Mouse (Mus musculus): ENCODE measurements around the gene Ankrd17. TPM values are rescaled to one million over a fixed set of nuclear protein-coding genes. Genes with fewer than 3 reads are reported as not detected.
"Not testable (repeated sequence)": the region's sequence is repeated elsewhere in the genome, so short reads cannot be mapped to it uniquely, and the experiment has no call there.

Gene Ankrd17
- polyA plus RNA-seq, 1 experiment from 2014 or later, result 28.4 TPM

GRCm38 (mm10) chr5:90279418-90279817 lies 87.0 kb downstream of the Ankrd17 start:
- H3K4me1 ChIP-seq (ENCODE audit: control insufficient read depth, insufficient read depth, low read length), result no peaks in the 10 kb centered on the region
- 96% methylated on average over 3 of the region's 3 CpGs for WGBS
- no peak for ATAC-seq
- H3K4me3 ChIP-seq (ENCODE audit: low read depth, low read length), result no peak overlapping the region
- H3K27me3 ChIP-seq (ENCODE audit: control insufficient read depth, insufficient read depth, low read depth, low read length), result no peaks in the 10 kb centered on the region
- no peaks in the 10 kb centered on the region for H3K9me3 ChIP-seq (replicated peaks; ENCODE audit: control insufficient read depth, low read length, poor library complexity, severe bottlenecking)
- no peak overlapping the region for H3K27ac ChIP-seq (ENCODE audit: low read length)
- H3K36me3 ChIP-seq (ENCODE audit: control insufficient read depth, insufficient read depth, low read length), result peaks cover 23% of the 10 kb centered on the region
- no peak overlapping the region for H3K4me2 ChIP-seq (ENCODE audit: low read length)
- H3K9ac ChIP-seq (ENCODE audit: low read depth, low read length), result no peak overlapping the region

DNA sequence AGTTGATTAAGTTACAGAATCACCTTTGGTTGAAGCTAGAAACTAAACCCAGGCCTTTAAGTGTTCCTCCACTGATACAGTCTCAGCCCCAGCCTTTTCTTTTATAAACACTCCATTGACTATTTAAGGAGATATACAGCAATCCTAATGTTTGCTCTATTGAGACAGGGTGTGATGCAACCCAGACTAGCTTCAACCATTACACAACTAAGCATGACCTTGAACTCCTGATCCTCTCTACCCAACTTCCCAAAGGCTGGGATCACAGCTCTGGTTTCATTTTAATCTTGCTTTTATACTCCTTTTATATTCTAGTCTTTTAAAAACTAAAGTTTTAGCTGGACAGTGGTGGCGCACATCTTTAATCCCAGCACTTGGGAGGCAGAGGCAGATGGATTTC lies 88.9 kb downstream of the Ankrd17 start:
- 96% methylated on average over 1 of the region's 1 CpGs for WGBS
- no peak overlapping the region for H3K9ac ChIP-seq (ENCODE audit: low read depth, low read length)
- H3K36me3 ChIP-seq (ENCODE audit: control insufficient read depth, insufficient read depth, low read length), result peaks cover 12% of the 10 kb centered on the region
- no peaks in the 10 kb centered on the region for H3K4me1 ChIP-seq (ENCODE audit: control insufficient read depth, insufficient read depth, low read length)
- H3K27me3 ChIP-seq (ENCODE audit: control insufficient read depth, insufficient read depth, low read depth, low read length), result no peaks in the 10 kb centered on the region
- no peak for ATAC-seq
- H3K4me3 ChIP-seq (ENCODE audit: low read depth, low read length), result no peak overlapping the region
- no peak overlapping the region for H3K27ac ChIP-seq (ENCODE audit: low read length)
- no peaks in the 10 kb centered on the region for H3K9me3 ChIP-seq (replicated peaks; ENCODE audit: control insufficient read depth, low read length, poor library complexity, severe bottlenecking)
- H3K4me2 ChIP-seq (ENCODE audit: low read length), result no peak overlapping the region

- no peak overlapping the region for H3K4me2 ChIP-seq (ENCODE audit: low read length)
- WGBS, result 93% methylated on average over 1 of the region's 1 CpGs
- no peak for ATAC-seq
Observed at GRCm38 (mm10) chr5:90274806-90275205, 91.6 kb downstream of the Ankrd17 start.

DNA sequence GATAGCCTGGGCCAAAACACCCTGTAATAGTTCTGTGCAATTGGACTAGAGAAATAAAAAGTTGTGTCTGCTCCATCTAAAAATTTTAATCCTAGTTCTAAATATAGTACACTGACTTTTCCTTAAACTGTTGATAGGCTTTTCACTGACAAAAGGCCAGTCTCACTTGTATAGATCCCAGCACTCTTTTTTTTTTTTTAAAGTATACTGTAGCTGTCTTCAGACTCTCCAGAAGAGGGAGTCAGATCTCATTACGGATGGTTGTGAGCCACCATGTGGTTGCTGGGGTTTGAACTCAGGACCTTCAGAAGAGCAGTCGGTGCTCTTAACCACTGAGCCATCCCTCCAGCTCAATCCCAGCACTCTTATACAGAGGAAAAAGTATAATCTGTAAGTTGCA lies 104.1 kb downstream of the Ankrd17 start:
- H3K4me1 ChIP-seq (ENCODE audit: control insufficient read depth, insufficient read depth, low read length); H3K4me3 ChIP-seq (ENCODE audit: low read depth, low read length): not testable (repeated sequence)
- H3K36me3 ChIP-seq (ENCODE audit: control insufficient read depth, insufficient read depth, low read length), result peaks cover 24% of the 10 kb centered on the region

More at GRCm38 (mm10) chr5:90274806-90275205, 91.6 kb downstream of the Ankrd17 start:
- Histone ChIP-seq H3K36me3 (ENCODE audit: control insufficient read depth, insufficient read depth, low read length) (peaks cover 14% of the 10 kb centered on the region), H3K9me3 (replicated peaks; ENCODE audit: control insufficient read depth, low read length, poor library complexity, severe bottlenecking) (no peaks in the 10 kb centered on the region), H3K4me3 (ENCODE audit: low read depth, low read length) (no peak overlapping the region), H3K4me1 (ENCODE audit: control insufficient read depth, insufficient read depth, low read length) (no peaks in the 10 kb centered on the region), H3K27me3 (ENCODE audit: control insufficient read depth, insufficient read depth, low read depth, low read length) (no peaks in the 10 kb centered on the region), H3K27ac (ENCODE audit: low read length) (no peak overlapping the region), H3K9ac (ENCODE audit: low read depth, low read length) (no peak overlapping the region)

GRCm38 (mm10) chr5:90257023-90257422 lies 109.4 kb downstream of the Ankrd17 start:
- Histone ChIP-seq H3K9me3 (replicated peaks; ENCODE audit: control insufficient read depth, low read length, poor library complexity, severe bottlenecking) (no peaks in the 10 kb centered on the region), H3K4me2 (ENCODE audit: low read length) (no peak overlapping the region), H3K27ac (ENCODE audit: low read length) (no peak overlapping the region), H3K36me3 (ENCODE audit: control insufficient read depth, insufficient read depth, low read length) (peaks cover 42% of the 10 kb centered on the region), H3K9ac (ENCODE audit: low read depth, low read length) (no peak overlapping the region), H3K4me1 (ENCODE audit: control insufficient read depth, insufficient read depth, low read length) (no peaks in the 10 kb centered on the region), H3K27me3 (ENCODE audit: control insufficient read depth, insufficient read depth, low read depth, low read length) (no peaks in the 10 kb centered on the region), H3K4me3 (ENCODE audit: low read depth, low read length) (no peak overlapping the region)
- ATAC-seq, result no peak
- 97% methylated on average over 3 of the region's 3 CpGs for WGBS

More for the DNA sequence above, 104.1 kb downstream of the Ankrd17 start:
- not testable (repeated sequence) for H3K9me3 ChIP-seq (replicated peaks; ENCODE audit: control insufficient read depth, low read length, poor library complexity, severe bottlenecking); ATAC-seq; H3K9ac ChIP-seq (ENCODE audit: low read depth, low read length); H3K4me2 ChIP-seq (ENCODE audit: low read length); H3K27me3 ChIP-seq (ENCODE audit: control insufficient read depth, insufficient read depth, low read depth, low read length); H3K27ac ChIP-seq (ENCODE audit: low read length)
- 72% methylated on average over 2 of the region's 2 CpGs for WGBS

- no peak for ATAC-seq
Observed at GRCm38 (mm10) chr5:90247503-90247902, 118.9 kb downstream of the Ankrd17 start.

DNA sequence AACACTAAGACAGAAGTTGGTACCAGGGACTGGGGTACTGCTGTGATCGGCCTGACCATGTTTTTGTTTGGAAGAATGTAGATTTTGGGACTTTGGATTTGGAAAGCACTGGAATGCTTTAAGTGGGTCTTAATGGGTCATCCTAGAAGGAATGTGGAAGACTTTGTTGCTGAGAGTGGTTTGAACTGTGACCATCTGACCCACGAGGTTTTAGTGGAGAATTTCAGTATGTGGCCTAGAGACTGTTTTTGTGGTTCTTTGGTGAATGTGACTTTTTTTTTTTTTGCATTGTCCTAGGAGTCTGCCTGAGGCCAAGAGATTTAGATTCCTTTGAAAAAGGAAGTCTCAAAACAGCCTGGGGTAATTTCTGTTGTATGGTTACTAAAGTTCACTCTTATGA lies 119.4 kb downstream of the Ankrd17 start:
- Histone ChIP-seq H3K4me2 (ENCODE audit: low read length) (no peak overlapping the region), H3K4me1 (ENCODE audit: control insufficient read depth, insufficient read depth, low read length) (no peaks in the 10 kb centered on the region), H3K9me3 (replicated peaks; ENCODE audit: control insufficient read depth, low read length, poor library complexity, severe bottlenecking) (no peaks in the 10 kb centered on the region), H3K36me3 (ENCODE audit: control insufficient read depth, insufficient read depth, low read length) (peaks cover 41% of the 10 kb centered on the region), H3K27me3 (ENCODE audit: control insufficient read depth, insufficient read depth, low read depth, low read length) (no peaks in the 10 kb centered on the region), H3K27ac (ENCODE audit: low read length) (no peak overlapping the region), H3K9ac (ENCODE audit: low read depth, low read length) (no peak overlapping the region), H3K4me3 (ENCODE audit: low read depth, low read length) (no peak overlapping the region)
- 80% methylated on average over 2 of the region's 2 CpGs for WGBS
- no peak for ATAC-seq

More at GRCm38 (mm10) chr5:90247503-90247902, 118.9 kb downstream of the Ankrd17 start:
- H3K4me3 ChIP-seq (ENCODE audit: low read depth, low read length), result no peak overlapping the region
- H3K4me1 ChIP-seq (ENCODE audit: control insufficient read depth, insufficient read depth, low read length), result no peaks in the 10 kb centered on the region
- peaks cover 45% of the 10 kb centered on the region for H3K36me3 ChIP-seq (ENCODE audit: control insufficient read depth, insufficient read depth, low read length)
- no peaks in the 10 kb centered on the region for H3K9me3 ChIP-seq (replicated peaks; ENCODE audit: control insufficient read depth, low read length, poor library complexity, severe bottlenecking)
- no peak overlapping the region for H3K4me2 ChIP-seq (ENCODE audit: low read length)
- no peaks in the 10 kb centered on the region for H3K27me3 ChIP-seq (ENCODE audit: control insufficient read depth, insufficient read depth, low read depth, low read length)
- H3K27ac ChIP-seq (ENCODE audit: low read length), result no peak overlapping the region
- no peak overlapping the region for H3K9ac ChIP-seq (ENCODE audit: low read depth, low read length)

- Histone ChIP-seq H3K4me3 (ENCODE audit: low read depth, low read length) (no peak overlapping the region), H3K9me3 (replicated peaks; ENCODE audit: control insufficient read depth, low read length, poor library complexity, severe bottlenecking) (no peaks in the 10 kb centered on the region), H3K27ac (ENCODE audit: low read length) (no peak overlapping the region), H3K9ac (ENCODE audit: low read depth, low read length) (no peak overlapping the region), H3K4me2 (ENCODE audit: low read length) (no peak overlapping the region), H3K27me3 (ENCODE audit: control insufficient read depth, insufficient read depth, low read depth, low read length) (no peaks in the 10 kb centered on the region), H3K4me1 (ENCODE audit: control insufficient read depth, insufficient read depth, low read length) (no peaks in the 10 kb centered on the region), H3K36me3 (ENCODE audit: control insufficient read depth, insufficient read depth, low read length) (peaks cover 37% of the 10 kb centered on the region)
- no peak for ATAC-seq
- WGBS, result 88% methylated on average over 4 of the region's 4 CpGs
Observed at GRCm38 (mm10) chr5:90246567-90246966, 119.8 kb downstream of the Ankrd17 start.

DNA sequence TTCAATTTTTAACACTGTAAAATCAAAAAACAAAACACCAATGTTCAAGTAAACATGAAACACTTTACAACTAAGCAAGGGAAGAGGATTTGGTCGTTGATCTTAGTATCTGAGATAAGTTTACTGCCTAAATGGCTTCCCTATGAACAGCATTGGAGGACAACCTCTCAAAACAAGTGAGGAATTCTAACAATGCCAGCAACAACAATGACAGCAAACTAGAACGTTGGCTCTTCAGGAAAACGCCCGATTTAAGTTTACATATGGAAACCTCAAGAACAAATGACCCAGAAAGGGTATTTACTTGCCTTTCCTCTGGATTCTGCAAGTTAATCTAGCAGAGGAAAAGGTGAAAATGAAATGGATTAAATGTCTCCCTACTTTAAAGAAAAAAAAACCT lies 121.0 kb downstream of the Ankrd17 start:
- H3K4me2 ChIP-seq (ENCODE audit: low read length), result no peak overlapping the region
- no peak overlapping the region for H3K4me3 ChIP-seq (ENCODE audit: low read depth, low read length)
- H3K36me3 ChIP-seq (ENCODE audit: control insufficient read depth, insufficient read depth, low read length), result peaks cover 33% of the 10 kb centered on the region
- no peaks in the 10 kb centered on the region for H3K27me3 ChIP-seq (ENCODE audit: control insufficient read depth, insufficient read depth, low read depth, low read length)
- H3K4me1 ChIP-seq (ENCODE audit: control insufficient read depth, insufficient read depth, low read length), result no peaks in the 10 kb centered on the region
- no peak overlapping the region for H3K27ac ChIP-seq (ENCODE audit: low read length)
- H3K9me3 ChIP-seq (replicated peaks; ENCODE audit: control insufficient read depth, low read length, poor library complexity, severe bottlenecking), result no peaks in the 10 kb centered on the region
- H3K9ac ChIP-seq (ENCODE audit: low read depth, low read length), result no peak overlapping the region
- WGBS, result 86% methylated on average over 4 of the region's 4 CpGs
- ATAC-seq, result no peak

Data from midbrain, embryonic 16.5 days (tissue).